Mouse (Mus musculus): ENCODE measurements around the gene Hmox2.
"Not testable (repeated sequence)": the region's sequence is repeated elsewhere in the genome, so short reads cannot be mapped to it uniquely, and the experiment has no call there.

Gene Hmox2

GRCm38 (mm10) chr16:4725780-4726527 lies at the start of gene Hmox2:
Gene Hmox2 (plus strand): TSS chr16:4726361.
- peak; percentile 94 for DNase-seq

- DNase-seq = no peak
Measured at GRCm38 (mm10) chr16:4676836-4677235, 49.3 kb upstream of the Hmox2 start.

- no peak for DNase-seq
Measured at GRCm38 (mm10) chr16:4678080-4678479, 48.1 kb upstream of the Hmox2 start.

- DNase-seq = peak; percentile 97
Measured at GRCm38 (mm10) chr16:4679121-4680018, 46.8 kb upstream of the Hmox2 start, which contains the start of gene Coro7. Gene Coro7 (minus strand): TSS chr16:4679777.

- DNase-seq = not testable (repeated sequence)
Measured at GRCm38 (mm10) chr16:4680922-4681455, 45.2 kb upstream of the Hmox2 start.

- no peak for DNase-seq
Measured at GRCm38 (mm10) chr16:4682628-4683179, 43.5 kb upstream of the Hmox2 start.

- DNase-seq = no peak
Measured at GRCm38 (mm10) chr16:4683193-4683580, 43.0 kb upstream of the Hmox2 start.

GRCm38 (mm10) chr16:4683581-4684456 lies 42.3 kb upstream of the Hmox2 start:
- peak; percentile 98 for DNase-seq

GRCm38 (mm10) chr16:4684457-4684791 lies 41.7 kb upstream of the Hmox2 start:
- DNase-seq = no peak

- DNase-seq = not testable (repeated sequence)
Measured at GRCm38 (mm10) chr16:4689371-4689770, 36.8 kb upstream of the Hmox2 start.

GRCm38 (mm10) chr16:4701211-4701610 lies 24.9 kb upstream of the Hmox2 start:
- no peak for DNase-seq

GRCm38 (mm10) chr16:4702646-4703045 lies 23.5 kb upstream of the Hmox2 start:
- DNase-seq = no peak

GRCm38 (mm10) chr16:4705541-4705940 lies 20.6 kb upstream of the Hmox2 start:
- DNase-seq = no peak

GRCm38 (mm10) chr16:4711173-4711572 lies 15.0 kb upstream of the Hmox2 start:
- no peak for DNase-seq

GRCm38 (mm10) chr16:4713861-4714710 lies 12.1 kb upstream of the Hmox2 start:
- no peak for DNase-seq

GRCm38 (mm10) chr16:4717866-4718265 lies 8.3 kb upstream of the Hmox2 start:
- DNase-seq = no peak

- peak; percentile 89 for DNase-seq
Measured at GRCm38 (mm10) chr16:4718753-4719518, 7.2 kb upstream of the Hmox2 start, which contains the start of gene Nmral1. Gene Nmral1 (minus strand): TSS chr16:4719356.

GRCm38 (mm10) chr16:4722128-4722914 lies 3.8 kb upstream of the Hmox2 start:
- no peak for DNase-seq

- no peak for DNase-seq
Measured at GRCm38 (mm10) chr16:4722915-4723209, 3.3 kb upstream of the Hmox2 start.

- DNase-seq = no peak
Measured at GRCm38 (mm10) chr16:4725266-4725665, 895 bp upstream of the Hmox2 start.
